Comparison of ENCODE assay signal across 9 mouse cellular contexts in genomic region chr9:21767896-21768295, GRCm38 (mm10). TPM values are rescaled to one million over a fixed set of nuclear protein-coding genes. Genes with fewer than 3 reads are reported as not detected.
DNase-seq lines count a peak whose midpoint lies in the region; ATAC-seq and TF ChIP-seq lines count a peak whose summit lies in the region.
"Had no signal": no experiment of that assay in that cellular context is flagged by ENCODE, and none has a peak within 500 bp of the region (broad histone marks: within the 10 kb centered on the region; RNA-seq: fewer than 3 reads in every experiment).

No protein-coding gene starts in this region.

- no peak overlapping the region for H3K4me2 ChIP-seq in lung, embryonic 15.5 days
- H3K4me2 ChIP-seq in heart, embryonic 16.5 days (ENCODE audit: low read depth, low read length), result no peak overlapping the region
- H3K4me2 ChIP-seq in limb, embryonic 14.5 days (replicated peaks; ENCODE audit: low read depth, low read length, severe bottlenecking), result peak overlapping the region; percentile 26; the same call in 1 of the 2 replicates
- H3K4me2 ChIP-seq: liver, embryonic 13.5 days had no signal

- no peaks in the 10 kb centered on the region for H3K27me3 ChIP-seq in lung, embryonic 15.5 days
- H3K27me3 ChIP-seq in heart, embryonic 16.5 days (ENCODE audit: control insufficient read depth, insufficient read depth, low read length), result no peaks in the 10 kb centered on the region
- H3K27me3 ChIP-seq in limb, embryonic 14.5 days (ENCODE audit: control insufficient read depth, insufficient read depth, low read length), result no peaks in the 10 kb centered on the region
- H3K27me3 ChIP-seq: liver, embryonic 13.5 days had no signal

- DNase-seq in lung, adult 2 months, result no peak
- DNase-seq in embryo, embryonic 10.5 days (ENCODE audit: low spot score), result peak; percentile 70
- peak; percentile 79 for DNase-seq in limb, embryonic 14.5 days (ENCODE audit: low spot score)
- DNase-seq in layer of hippocampus, postnatal 36 days, result no peak
- DNase-seq in adrenal gland, postnatal 36 days, result no peak
- no peak for DNase-seq in left cerebral cortex, postnatal 4 days
- DNase-seq: liver, embryonic 13.5 days had no signal

- no peak overlapping the region for H3K4me3 ChIP-seq in lung, embryonic 15.5 days
- no peak overlapping the region for H3K4me3 ChIP-seq in lung, adult 2 months (replicated peaks; ENCODE audit: extremely low read depth, low read depth, low read length)
- H3K4me3 ChIP-seq in heart, embryonic 16.5 days (ENCODE audit: low read length), result no peak overlapping the region
- no peak overlapping the region for H3K4me3 ChIP-seq in limb, embryonic 14.5 days (replicated peaks; ENCODE audit: low read length)
- H3K4me3 ChIP-seq: liver, embryonic 13.5 days had no signal

- H3K27ac ChIP-seq in lung, embryonic 15.5 days, result peak overlapping the region; percentile 94
- H3K27ac ChIP-seq in heart, embryonic 16.5 days (ENCODE audit: low read length), result peak overlapping the region; percentile 80
- H3K27ac ChIP-seq in limb, embryonic 14.5 days (replicated peaks; ENCODE audit: low read depth, low read length), result peak overlapping the region; percentile 79
- H3K27ac ChIP-seq: liver, embryonic 13.5 days had no signal

- intact Hi-C loops in left cerebral cortex, postnatal 4 days (cut with DNase I), result no loop called here

- H3K9me3 ChIP-seq in lung, embryonic 15.5 days, result no peaks in the 10 kb centered on the region
- H3K9me3 ChIP-seq in heart, embryonic 16.5 days (replicated peaks; ENCODE audit: control insufficient read depth, low read length), result no peaks in the 10 kb centered on the region
- H3K9me3 ChIP-seq in limb, embryonic 14.5 days (ENCODE audit: control insufficient read depth, low read length), result no peaks in the 10 kb centered on the region
- H3K9me3 ChIP-seq: liver, embryonic 13.5 days had no signal

- TF ChIP-seq POLR2A in lung, adult 2 months (IDR thresholded peaks at IDR 0.05; ENCODE audit: borderline replicate concordance, extremely low read depth, low read depth, low read length), result no peak
- TF ChIP-seq POLR2A in limb, embryonic 14.5 days (IDR thresholded peaks at IDR 0.05; ENCODE audit: borderline replicate concordance, extremely low read depth, insufficient read depth, insufficient read length), result no peak

- H3K36me3 ChIP-seq in lung, embryonic 15.5 days, result peaks cover 40% of the 10 kb centered on the region
- peaks cover 20% of the 10 kb centered on the region for H3K36me3 ChIP-seq in heart, embryonic 16.5 days (ENCODE audit: control insufficient read depth, insufficient read depth)
- H3K36me3 ChIP-seq in limb, embryonic 14.5 days (ENCODE audit: control insufficient read depth, insufficient read depth, low read length), result peaks cover 56% of the 10 kb centered on the region

- peaks cover 24% of the 10 kb centered on the region for H3K4me1 ChIP-seq in lung, embryonic 15.5 days
- H3K4me1 ChIP-seq in lung, adult 2 months (ENCODE audit: control insufficient read depth, insufficient read depth, low read length), result peaks cover 15% of the 10 kb centered on the region
- H3K4me1 ChIP-seq in heart, embryonic 16.5 days (ENCODE audit: control insufficient read depth, insufficient read depth, low read length), result peaks cover 30% of the 10 kb centered on the region
- peaks cover 23% of the 10 kb centered on the region for H3K4me1 ChIP-seq in limb, embryonic 14.5 days (ENCODE audit: control insufficient read depth, insufficient read depth, low read length)
- H3K4me1 ChIP-seq: liver, embryonic 13.5 days had no signal

- WGBS in lung, embryonic 15.5 days, result 61% methylated on average over 11 of the region's 11 CpGs
- WGBS in lung, adult 2 months, result 60% methylated on average over 11 of the region's 11 CpGs
- 62% methylated on average over 11 of the region's 11 CpGs for WGBS in heart, embryonic 16.5 days
- WGBS in limb, embryonic 14.5 days, result 25% methylated on average over 11 of the region's 11 CpGs

- TF ChIP-seq CTCF in lung, adult 2 months (IDR thresholded peaks at IDR 0.05; ENCODE audit: insufficient read depth, low read length), result no peak

- peak; percentile 82 for ATAC-seq in lung, embryonic 15.5 days (ENCODE audit: borderline replicate concordance, extremely low read depth, low FRiP score, low TSS enrichment)
- peak; percentile 57 for ATAC-seq in heart, embryonic 16.5 days (replicated peaks; ENCODE audit: extremely low read depth, insufficient read depth, low FRiP score)
- ATAC-seq in limb, embryonic 14.5 days (ENCODE audit: low FRiP score, low read depth), result peak; percentile 82

- no peak overlapping the region for H3K9ac ChIP-seq in lung, embryonic 15.5 days
- H3K9ac ChIP-seq in heart, embryonic 16.5 days (ENCODE audit: low read length), result no peak overlapping the region
- no peak overlapping the region for H3K9ac ChIP-seq in limb, embryonic 14.5 days (ENCODE audit: low read depth, low read length, severe bottlenecking)
- H3K9ac ChIP-seq: liver, embryonic 13.5 days had no signal

RNA-seq across cellular contexts. Expression of gene Spc24, which starts 7.8 kb away (rescaled TPM):
- 154 TPM in 2 replicates for polyA plus RNA-seq in lung, embryonic 15.5 days (2015; fragmentation: Nextera tagmentation; extraction: Ambion mirVana)
- polyA plus RNA-seq in lung, adult 2 months (2012; rRNA removed), result 2.9 and 3.2 TPM in 2 replicates
- polyA plus RNA-seq in heart, embryonic 16.5 days (2015; fragmentation: Nextera tagmentation; extraction: Ambion mirVana), result 91.4 and 93.2 TPM in 2 replicates
- 64.8 and 68.8 TPM in 2 replicates for polyA plus RNA-seq in limb, embryonic 14.5 days (2012; rRNA removed)
- polyA plus RNA-seq in limb, embryonic 14.5 days (2014; fragmentation: Nextera tagmentation; extraction: Ambion mirVana), result 84.3 and 92.5 TPM in 2 replicates
- total RNA-seq in layer of hippocampus, postnatal 36 days (2021), result 1 to 10 TPM; 1.4 to 2.1 TPM
- total RNA-seq in adrenal gland, postnatal 36 days (2021), result 1 to 10 TPM; 2.3 to 3.9 TPM
- 1 to 10 TPM; 4.9 to 5.9 TPM for total RNA-seq in left cerebral cortex, postnatal 4 days (2021)

RNA-seq across cellular contexts. Expression of gene Kank2, which starts 30.6 kb away (rescaled TPM):
- polyA plus RNA-seq in lung, embryonic 15.5 days (2015; fragmentation: Nextera tagmentation; extraction: Ambion mirVana), result 27.7 and 30.0 TPM in 2 replicates
- 108 and 127 TPM in 2 replicates for polyA plus RNA-seq in lung, adult 2 months (2012; rRNA removed)
- polyA plus RNA-seq in heart, embryonic 16.5 days (2015; fragmentation: Nextera tagmentation; extraction: Ambion mirVana), result 16.6 and 21.8 TPM in 2 replicates
- polyA plus RNA-seq in limb, embryonic 14.5 days (2012; rRNA removed), result 38.6 and 49.6 TPM in 2 replicates
- 13.1 and 15.0 TPM in 2 replicates for polyA plus RNA-seq in limb, embryonic 14.5 days (2014; fragmentation: Nextera tagmentation; extraction: Ambion mirVana)
- total RNA-seq in layer of hippocampus, postnatal 36 days (2021), result 1 to 10 TPM; 6.3 to 7.0 TPM
- 10 to 100 TPM; 31.2 to 38.3 TPM for total RNA-seq in adrenal gland, postnatal 36 days (2021)
- 1 to 10 TPM; 8.7 to 9.7 TPM for total RNA-seq in left cerebral cortex, postnatal 4 days (2021)

RNA-seq across cellular contexts. Expression of gene Ldlr, which starts 44.6 kb away (rescaled TPM):
- 38.9 and 39.5 TPM in 2 replicates for polyA plus RNA-seq in lung, embryonic 15.5 days (2015; fragmentation: Nextera tagmentation; extraction: Ambion mirVana)
- polyA plus RNA-seq in lung, adult 2 months (2012; rRNA removed), result 84.2 and 87.2 TPM in 2 replicates
- polyA plus RNA-seq in heart, embryonic 16.5 days (2015; fragmentation: Nextera tagmentation; extraction: Ambion mirVana), result 17.7 and 19.1 TPM in 2 replicates
- polyA plus RNA-seq in limb, embryonic 14.5 days (2012; rRNA removed), result 36.9 and 48.0 TPM in 2 replicates
- polyA plus RNA-seq in limb, embryonic 14.5 days (2014; fragmentation: Nextera tagmentation; extraction: Ambion mirVana), result 15.9 and 18.4 TPM in 2 replicates
- 10 to 100 TPM; 13.7 to 14.1 TPM for total RNA-seq in layer of hippocampus, postnatal 36 days (2021)
- total RNA-seq in adrenal gland, postnatal 36 days (2021), result 100 to 1,000 TPM; 119 to 184 TPM
- total RNA-seq in left cerebral cortex, postnatal 4 days (2021), result 10 to 100 TPM; 25.2 to 32.4 TPM

Comparison
In these comparisons a context has a peak if more than half of its experiments do, and no peak if none do; other contexts are left out.
1. RNA of gene Spc24, which starts 7.8 kb away (polyA plus RNA-seq): 154 TPM in lung, embryonic 15.5 days, 91.4 to 93.2 TPM in heart, embryonic 16.5 days and 64.8 to 92.5 TPM in limb, embryonic 14.5 days; 2.9 to 3.2 TPM in lung, adult 2 months; every median in the first group is over 10 times any median in the second.
2. DNase-seq: peak in embryo, embryonic 10.5 days (single experiment) and limb, embryonic 14.5 days (single experiment); none in lung, adult 2 months (single experiment), layer of hippocampus, postnatal 36 days (0 of 2), adrenal gland, postnatal 36 days (0 of 2) and left cerebral cortex, postnatal 4 days (single experiment).
3. Peak in every context shown above with its lines, with median percentiles within 50 percentile points of each other: ATAC-seq and H3K27ac ChIP-seq.